Mouse (Mus musculus) lung, postnatal 14 days (tissue): ENCODE measurements at regions not wholly inside any gene's neighbourhood (a gene's known extent, or its start where the extent isn't known, plus 50 kb on each side); places are given as distances from the start of the nearest gene placed in this dataset.

Source experiments
- DNase-seq: peaks from one replicate; pipeline ENCODE4 v3.0.0; 2021

GRCm38 (mm10) chr10:91580959-91581358 is 399.8 kb upstream of the Tmpo start:
- no peak for DNase-seq

GRCm38 (mm10) chr10:91575323-91576064 is 394.4 kb upstream of the Tmpo start:
- no peak for DNase-seq

GRCm38 (mm10) chr10:91572796-91573195 is 391.7 kb upstream of the Tmpo start:
- no peak for DNase-seq

- no peak for DNase-seq
These were observed 387.9 kb upstream of the Tmpo start for GRCm38 (mm10) chr10:91569046-91569445.

GRCm38 (mm10) chr10:91566116-91566774 is 385.1 kb upstream of the Tmpo start:
- no peak for DNase-seq

- no peak for DNase-seq
These were observed 378.2 kb upstream of the Tmpo start for GRCm38 (mm10) chr10:91559307-91559706.

GRCm38 (mm10) chr10:91548071-91548470 is 367.0 kb upstream of the Tmpo start:
- DNase-seq, result no peak

- DNase-seq, result peak; percentile 4
These were observed 365.0 kb upstream of the Tmpo start for GRCm38 (mm10) chr10:91546140-91546539.

GRCm38 (mm10) chr10:91545421-91545820 is 364.3 kb upstream of the Tmpo start:
- DNase-seq, result no peak

GRCm38 (mm10) chr10:91543167-91543918 is 362.2 kb upstream of the Tmpo start:
- no peak for DNase-seq

- DNase-seq, result no peak
These were observed 361.1 kb upstream of the Tmpo start for GRCm38 (mm10) chr10:91542201-91542604.

- DNase-seq, result no peak
These were observed 356.1 kb upstream of the Tmpo start for GRCm38 (mm10) chr10:91537241-91537640.

- no peak for DNase-seq
These were observed 354.3 kb upstream of the Tmpo start for GRCm38 (mm10) chr10:91535392-91535791.

- no peak for DNase-seq
These were observed 347.2 kb upstream of the Tmpo start for GRCm38 (mm10) chr10:91528305-91528704.

GRCm38 (mm10) chr10:91521168-91521567 is 340.1 kb upstream of the Tmpo start:
- DNase-seq, result no peak

GRCm38 (mm10) chr10:91515021-91515371 is 333.9 kb upstream of the Tmpo start:
- no peak for DNase-seq

GRCm38 (mm10) chr10:91514163-91515020 is 333.3 kb upstream of the Tmpo start:
- no peak for DNase-seq

- no peak for DNase-seq
These were observed 325.9 kb upstream of the Tmpo start for GRCm38 (mm10) chr10:91507038-91507437.

- no peak for DNase-seq
These were observed 323.8 kb upstream of the Tmpo start for GRCm38 (mm10) chr10:91504891-91505290.

GRCm38 (mm10) chr10:91498543-91498942 is 317.4 kb upstream of the Tmpo start:
- DNase-seq, result no peak

- peak; percentile 20 for DNase-seq
These were observed 283.6 kb upstream of the Tmpo start for GRCm38 (mm10) chr10:91464691-91465090.

- no peak for DNase-seq
These were observed 267.0 kb upstream of the Tmpo start for GRCm38 (mm10) chr10:91447974-91448703.
